Mouse (Mus musculus) small intestine, adult 2 months (tissue): Measurements from ENCODE around the gene Rnf212b.

Source experiments
- CTCF ChIP-seq: fragments of 200-500 bp; IDR thresholded peaks from 2 replicates; pipeline ENCODE4 v1.5.1; 2012; ENCODE audit warnings: low read depth, mild to moderate bottlenecking, control low read depth, inconsistent platforms, low read length, moderate library complexity, mixed read lengths; ENCODE audit not compliant: insufficient replicate concordance, insufficient read length; ENCODE audit errors: extremely low read depth
- POLR2A ChIP-seq: fragments of 200-500 bp; IDR thresholded peaks from 2 replicates; pipeline ENCODE4 v1.6.1; 2012; ENCODE audit warnings: low read depth, mild to moderate bottlenecking, control low read depth, inconsistent platforms, low read length, moderate library complexity

GRCm38 (mm10) chr14:54793894-54794830 is 19.8 kb upstream of the Rnf212b start:
- no peak for TF ChIP-seq CTCF
- no peak for TF ChIP-seq POLR2A
